Mouse (Mus musculus) megakaryocyte, adult 5-6 weeks (primary cell): ENCODE measurements at regions not wholly inside any gene's neighbourhood (a gene's known extent, or its start where the extent isn't known, plus 50 kb on each side); places are given as distances from the start of the nearest gene placed in this dataset.

Source experiments
- ATAC-seq: 2 replicates; pipeline ENCODE4 v1.8.0; 2016; ENCODE audit warnings: mild to moderate bottlenecking, inconsistent platforms; ENCODE audit not compliant: poor library complexity, severe bottlenecking

- ATAC-seq: no peak
Measured at GRCm38 (mm10) chr5:33516211-33516610, 82.4 kb upstream of the Nkx1-1 start.

GRCm38 (mm10) chr5:33512253-33512884 is 78.6 kb upstream of the Nkx1-1 start:
- no peak for ATAC-seq

GRCm38 (mm10) chr5:33511529-33512252 is 77.9 kb upstream of the Nkx1-1 start:
- ATAC-seq: no peak

- ATAC-seq: no peak
Measured at GRCm38 (mm10) chr5:33505786-33506185, 72.0 kb upstream of the Nkx1-1 start.

- no peak for ATAC-seq
Measured at GRCm38 (mm10) chr5:33501735-33502495, 68.1 kb upstream of the Nkx1-1 start.

- no peak for ATAC-seq
Measured at GRCm38 (mm10) chr5:33501211-33501610, 67.4 kb upstream of the Nkx1-1 start.

GRCm38 (mm10) chr5:33495900-33496529 is 62.2 kb upstream of the Nkx1-1 start:
- ATAC-seq: peak; percentile 64

- no peak for ATAC-seq
Measured at GRCm38 (mm10) chr5:33495276-33495675, 61.5 kb upstream of the Nkx1-1 start.

GRCm38 (mm10) chr5:33492604-33493315 is 59.0 kb upstream of the Nkx1-1 start:
- ATAC-seq: no peak

- ATAC-seq: no peak
Measured at GRCm38 (mm10) chr5:33489286-33489685, 55.5 kb upstream of the Nkx1-1 start.

- ATAC-seq: no peak
Measured at GRCm38 (mm10) chr5:33488152-33488561, 54.4 kb upstream of the Nkx1-1 start.

- no peak for ATAC-seq
Measured at GRCm38 (mm10) chr5:33485765-33486164, 52.0 kb upstream of the Nkx1-1 start.
